Mouse (Mus musculus) MEL (cell line): ENCODE data around the gene Naa35.

Experiments used
- CHD2 ChIP-seq: IDR thresholded peaks from 2 replicates; pipeline ENCODE4 v1.6.1; 2011; ENCODE audit warnings: low read length, improper control_type of control experiment
- CTCF ChIP-seq, 3 experiments: IDR thresholded peaks in 2 of 3; conservative IDR thresholded peaks in 1 of 3; 2 replicates each; pipeline ENCODE4 v1.5.1; 2011 to 2012; ENCODE audit warnings: low read length in 3 of 3, low read depth in 2 of 3, mild to moderate bottlenecking in 2 of 3, improper control_type of control experiment in 1 of 3, inconsistent platforms in 1 of 3, mixed read lengths in 1 of 3, moderate library complexity in 1 of 3; ENCODE audit not compliant: control insufficient read depth in 1 of 3, insufficient read depth in 1 of 3, poor library complexity in 1 of 3, severe bottlenecking in 1 of 3
- E2F4 ChIP-seq: IDR thresholded peaks from 2 replicates; pipeline ENCODE4 v1.6.1; 2011; ENCODE audit warnings: low read depth, low read length, improper control_type of control experiment, borderline replicate concordance
- KAT2A ChIP-seq: conservative IDR thresholded peaks from 2 replicates; pipeline ENCODE4 v1.6.1; 2012; ENCODE audit warnings: low read depth, low read length, improper control_type of control experiment, inconsistent platforms
- POLR2AphosphoS2 ChIP-seq: IDR thresholded peaks from 2 replicates; pipeline ENCODE4 v1.6.1; 2011; ENCODE audit warnings: low read length, improper control_type of control experiment
- SIN3A ChIP-seq: IDR thresholded peaks from 2 replicates; pipeline ENCODE4 v1.6.1; 2012; ENCODE audit warnings: low read length, improper control_type of control experiment, inconsistent platforms
- TCF12 ChIP-seq: IDR thresholded peaks from 2 replicates; pipeline ENCODE4 v1.6.1; 2014; ENCODE audit warnings: low read depth, mild to moderate bottlenecking, inconsistent platforms, low read length, improper control_type of control experiment, moderate library complexity

DNA sequence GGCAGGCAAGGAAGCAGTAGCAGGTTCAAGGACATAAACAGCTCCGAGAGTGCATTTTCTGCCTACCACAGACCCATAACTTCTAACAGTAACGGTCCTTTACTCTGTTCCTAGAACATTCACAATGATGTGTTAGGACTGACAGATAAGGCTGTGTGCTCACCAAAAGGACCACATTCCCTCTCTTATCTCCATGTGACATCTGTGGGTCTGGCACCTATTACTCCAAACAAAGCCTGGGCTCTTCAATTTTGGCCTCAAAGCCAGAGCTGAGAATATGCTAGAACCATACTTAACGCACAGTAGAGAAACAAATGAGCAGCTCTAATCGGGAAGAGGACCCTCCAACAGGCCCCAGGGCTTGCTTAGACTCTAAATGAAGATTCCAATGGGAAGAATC is 94.8 kb downstream of the Naa35 start:
- no peak for TF ChIP-seq TCF12
- TF ChIP-seq CTCF (IDR thresholded peaks at IDR 0.05 in 2 of 3, conservative IDR thresholded peaks at IDR 0.05 in 1 of 3; ENCODE audit: control insufficient read depth in 1 of 3, insufficient read depth in 1 of 3, low read depth in 2 of 3, low read length in 3 of 3, poor library complexity in 1 of 3, severe bottlenecking in 1 of 3), result no peak
- TF ChIP-seq E2F4, result no peak
- TF ChIP-seq CHD2, result no peak
- TF ChIP-seq SIN3A, result no peak
- no peak for TF ChIP-seq KAT2A
- no peak for TF ChIP-seq POLR2AphosphoS2
